Mouse (Mus musculus) embryonic facial prominence, embryonic 11.5 days (tissue): ENCODE results near the gene Aatk. TPM values are rescaled to one million over a fixed set of nuclear protein-coding genes. Genes with fewer than 3 reads are reported as not detected.
A peak's percentile ranks its signal among the peaks of the same experiment; 100 is the strongest.

Experiments used
- ATAC-seq: fragments of 200-750 bp; cut with Nextera tagmentation; replicated peaks from 2 replicates; pipeline ENCODE4 v1.8.0; 2017; ENCODE audit warnings: low read depth; ENCODE audit not compliant: insufficient number of reproducible peaks, low FRiP score, low TSS enrichment
- DNase-seq: peaks from one replicate; pipeline ENCODE4 v3.0.0-alpha.2; 2015; ENCODE audit warnings: low spot score
- H3K27ac ChIP-seq: fragments of 300-500 bp; sonication (generic); replicated peaks from 2 replicates; pipeline ENCODE4 v1.5.1; 2014; ENCODE audit warnings: mild to moderate bottlenecking, low read depth, low read length, control low read depth
- H3K27me3 ChIP-seq: fragments of 300-500 bp; sonication (generic); 2 replicates; pipeline ENCODE4 v1.6.1; 2014; ENCODE audit warnings: mild to moderate bottlenecking, low read length, moderate library complexity, mixed read lengths; ENCODE audit not compliant: control insufficient read depth, insufficient read depth
- H3K36me3 ChIP-seq: fragments of 300-500 bp; sonication (generic); replicated peaks from 2 replicates; pipeline ENCODE4 v1.6.1; 2014; ENCODE audit warnings: low read depth, mild to moderate bottlenecking, low read length, moderate library complexity, mixed read lengths; ENCODE audit not compliant: control insufficient read depth, insufficient read depth
- H3K4me1 ChIP-seq: fragments of 300-500 bp; sonication (generic); 2 replicates; pipeline ENCODE4 v1.6.1; 2014; ENCODE audit warnings: low read length, mixed read lengths; ENCODE audit not compliant: control insufficient read depth, insufficient read depth
- H3K4me2 ChIP-seq: fragments of 300-500 bp; sonication (generic); 2 replicates; pipeline ENCODE4 v1.6.1; 2014; ENCODE audit warnings: low read depth, mild to moderate bottlenecking, control low read depth, low read length, moderate library complexity
- H3K4me3 ChIP-seq: fragments of 300-500 bp; sonication (generic); 2 replicates; pipeline ENCODE4 v1.5.1; 2014; ENCODE audit warnings: low read depth, low read length, control low read depth
- H3K9ac ChIP-seq: fragments of 300-500 bp; sonication (generic); replicated peaks from 2 replicates; pipeline ENCODE4 v1.6.1; 2014; ENCODE audit warnings: mild to moderate bottlenecking, control low read depth, low read length
- H3K9me3 ChIP-seq: fragments of 300-500 bp; sonication (generic); replicated peaks from 2 replicates; pipeline ENCODE4 v1.6.1; 2016; ENCODE audit warnings: mild to moderate bottlenecking, low read length, inconsistent platforms, mixed read lengths; ENCODE audit not compliant: control insufficient read depth
- WGBS: fragments of 180-500 bp; shearing (Covaris S2); extraction: QIAGEN DNeasy Blood & Tissue Kit; methylation state at CpG from one replicate; pipeline ENCODE4 v1.1.7; 2014; 5-methylcytosine and 5-hydroxymethylcytosine counted together
- polyA plus RNA-seq: library from polyadenylated mRNA; unstranded; fragments of >200 nt; fragmentation: Nextera tagmentation; extraction: Ambion mirVana; gene quantifications from 2 replicates; pipeline ENCODE4 v1.2.1, GENCODE M21; 2014

Gene Aatk
- polyA plus RNA-seq, 1 experiment from 2014 or later = 1.2 TPM

DNA sequence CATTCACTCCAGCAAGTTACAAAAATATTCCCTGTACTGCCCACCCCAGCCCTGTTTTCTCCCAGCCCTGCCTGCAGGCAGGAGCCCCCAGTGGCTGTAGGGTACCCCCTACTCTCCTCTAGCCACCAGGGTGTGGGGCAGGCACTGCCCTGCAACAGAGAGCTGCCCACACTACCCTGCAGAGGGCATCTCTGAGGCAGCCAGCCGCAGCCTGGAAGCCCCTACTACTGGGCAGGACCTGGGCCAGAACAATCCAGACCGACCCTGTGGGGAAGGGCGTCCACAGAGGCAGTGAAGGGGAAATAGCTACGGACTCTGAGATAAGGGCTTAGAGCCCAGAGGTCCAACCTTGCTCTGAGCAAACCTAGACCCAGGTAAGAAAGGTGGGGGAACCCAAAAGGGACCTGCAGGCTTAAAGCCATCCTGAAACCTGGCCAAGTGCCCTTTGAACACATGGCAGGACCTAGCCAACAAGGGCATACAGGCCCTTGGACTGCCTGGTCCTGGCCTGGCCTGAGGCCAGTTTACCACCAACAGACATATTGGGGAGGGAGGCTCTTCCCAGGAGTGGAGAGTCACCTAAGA lies 39.4 kb downstream of the Aatk start:
- H3K27ac ChIP-seq = no peak overlapping the region
- H3K4me3 ChIP-seq = no peak overlapping the region
- H3K9ac ChIP-seq = no peak overlapping the region
- DNase-seq (no peak), ATAC-seq (no peak)
- 84% methylated on average over 4 of the region's 4 CpGs for WGBS
- H3K36me3 ChIP-seq = no peaks in the 10 kb centered on the region
- no peak overlapping the region for H3K4me2 ChIP-seq
- 0 out of 2 replicates have a peak, but pooled peaks cover 2% of the 10 kb centered on the region for H3K4me1 ChIP-seq
- peaks cover 5% of the 10 kb centered on the region; the same call in 1 of the 2 replicates for H3K27me3 ChIP-seq
- H3K9me3 ChIP-seq = no peaks in the 10 kb centered on the region

DNA sequence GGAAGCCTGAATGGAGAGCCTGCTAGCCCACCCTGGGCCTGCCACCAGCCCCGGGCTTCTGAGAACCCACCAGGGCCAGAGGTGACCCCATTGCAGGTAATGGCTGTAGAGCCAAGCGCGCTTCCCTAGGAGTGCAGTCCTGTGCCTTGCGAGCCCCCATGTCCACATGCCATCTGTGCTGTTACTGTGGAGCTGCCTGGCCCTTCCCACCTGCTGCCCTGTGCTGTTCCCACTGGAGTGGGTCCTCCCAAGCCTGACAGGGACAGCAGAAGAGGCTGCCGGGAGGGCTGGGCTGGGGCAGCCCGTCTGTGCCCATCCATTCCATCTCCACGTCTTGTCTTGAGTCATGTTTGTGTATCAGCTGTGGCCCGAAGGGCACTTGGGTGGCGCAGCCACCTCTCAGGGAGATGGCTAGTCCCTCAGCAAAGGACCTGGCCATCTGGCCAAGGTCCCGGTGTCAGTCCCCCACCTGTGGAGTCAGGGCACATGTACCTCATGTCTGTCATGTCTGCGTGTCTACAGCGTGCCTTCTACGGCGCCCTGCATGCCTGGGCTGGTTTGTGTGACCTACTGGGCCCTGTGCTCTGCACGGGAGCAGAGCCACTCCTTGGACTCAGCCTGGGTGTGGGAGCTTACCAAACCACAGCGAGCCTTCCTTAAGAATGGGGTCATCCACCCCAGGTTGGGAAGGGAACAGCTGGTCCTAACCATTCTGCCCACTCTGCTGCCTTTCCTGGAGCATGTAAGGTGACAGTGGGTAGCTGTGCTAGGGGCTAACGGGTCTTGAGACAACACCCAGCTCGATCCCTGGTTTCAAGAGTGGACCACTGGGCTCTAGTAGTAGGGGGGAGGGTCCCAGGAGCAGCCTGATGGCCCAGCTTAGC lies 41.3 kb downstream of the Aatk start:
- Histone ChIP-seq H3K27me3 (no peaks in the 10 kb centered on the region), H3K36me3 (no peaks in the 10 kb centered on the region), H3K9me3 (no peaks in the 10 kb centered on the region), H3K4me3 (no peak overlapping the region), H3K4me1 (no peaks in the 10 kb centered on the region), H3K9ac (no peak overlapping the region), H3K27ac (no peak overlapping the region), H3K4me2 (no peak overlapping the region)
- 88% methylated on average over 18 of the region's 18 CpGs for WGBS
- ATAC-seq = no peak
- DNase-seq = no peak

DNA sequence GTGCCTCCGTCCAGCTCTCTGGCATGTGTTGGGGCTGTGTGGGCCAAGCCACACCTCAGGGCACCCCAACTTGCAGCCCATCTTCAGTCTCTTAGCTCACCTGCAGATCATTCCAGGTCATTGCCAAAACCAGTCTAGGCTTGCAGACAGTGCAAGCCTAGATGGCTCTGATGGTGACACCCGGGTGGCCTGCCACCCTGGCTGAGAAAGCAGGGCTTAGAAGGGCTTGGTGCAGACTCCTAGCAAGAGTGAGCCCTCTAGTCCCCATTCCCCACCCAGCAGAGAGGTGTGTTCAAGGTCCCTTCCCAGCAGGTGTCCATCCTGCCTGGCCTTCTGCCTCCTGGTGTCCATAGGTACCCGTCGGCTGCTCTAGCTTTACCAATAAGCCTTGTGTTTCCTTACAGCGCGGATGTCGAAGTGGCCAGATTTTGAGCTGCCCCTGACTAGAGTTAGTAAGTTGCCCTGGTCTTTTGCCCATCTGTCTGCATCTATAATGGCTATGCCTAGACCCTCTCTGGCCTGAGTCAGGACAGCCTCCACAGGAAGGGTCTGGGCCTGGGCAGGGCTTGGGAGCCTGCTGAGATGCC lies 44.2 kb downstream of the Aatk start:
- H3K36me3 ChIP-seq = no peaks in the 10 kb centered on the region; the same call in 1 of the 2 replicates
- H3K27ac ChIP-seq = no peak overlapping the region
- no peaks in the 10 kb centered on the region for H3K4me1 ChIP-seq
- DNase-seq (no peak), ATAC-seq (no peak)
- H3K27me3 ChIP-seq = no peaks in the 10 kb centered on the region
- WGBS = 96% methylated on average over 7 of the region's 7 CpGs
- H3K4me3 ChIP-seq = no peak overlapping the region
- no peak overlapping the region for H3K4me2 ChIP-seq
- H3K9me3 ChIP-seq = no peaks in the 10 kb centered on the region
- H3K9ac ChIP-seq = no peak overlapping the region

DNA sequence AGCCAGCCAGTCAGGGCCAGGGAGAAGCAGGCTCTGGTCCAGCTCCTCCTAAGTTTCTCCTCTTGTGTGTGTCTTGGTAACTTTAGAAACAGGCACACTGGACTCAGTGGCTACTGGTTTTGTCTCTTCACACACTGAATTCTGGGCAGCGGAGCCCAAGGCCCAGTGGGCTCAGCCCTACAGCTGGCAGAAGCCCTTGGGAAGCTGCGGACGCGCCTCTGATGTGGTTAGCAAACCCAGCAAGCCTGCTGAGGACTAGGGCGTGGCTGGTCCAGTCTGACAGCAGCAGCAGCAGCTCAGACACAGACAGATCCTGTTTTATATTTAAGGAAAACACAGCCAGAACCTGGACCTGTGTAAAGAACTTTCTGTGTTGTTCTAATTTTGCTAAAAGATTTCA lies 44.9 kb downstream of the Aatk start:
- 76% methylated on average over 5 of the region's 5 CpGs for WGBS
- Histone ChIP-seq H3K9me3 (no peaks in the 10 kb centered on the region), H3K27ac (no peak overlapping the region), H3K4me3 (no peak overlapping the region), H3K9ac (0 out of 2 replicates have a peak overlapping the region, but pooled peaks have one; percentile 9), H3K4me2 (no peak overlapping the region), H3K27me3 (no peaks in the 10 kb centered on the region), H3K4me1 (no peaks in the 10 kb centered on the region), H3K36me3 (no peaks in the 10 kb centered on the region; the same call in 1 of the 2 replicates)
- DNase-seq = no peak
- no peak for ATAC-seq

DNA sequence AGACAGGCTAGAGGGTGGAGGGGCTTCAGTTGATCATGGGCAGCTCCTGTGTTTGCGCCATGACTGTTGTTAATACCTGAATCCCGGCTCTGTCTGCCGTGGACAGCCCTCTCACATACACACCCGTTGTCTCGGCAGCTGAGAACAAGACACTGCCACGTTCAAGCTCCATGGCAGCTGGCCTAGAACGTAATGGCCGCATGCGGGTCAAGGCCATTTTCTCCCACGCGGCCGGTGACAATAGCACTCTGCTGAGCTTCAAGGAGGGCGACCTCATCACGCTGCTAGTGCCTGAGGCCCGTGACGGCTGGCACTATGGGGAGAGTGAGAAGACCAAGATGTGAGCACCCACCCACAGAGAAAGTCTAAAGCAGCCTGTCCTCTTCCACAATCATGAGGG lies 49.6 kb downstream of the Aatk start:
- Histone ChIP-seq H3K4me1 (no peaks in the 10 kb centered on the region), H3K27me3 (no peaks in the 10 kb centered on the region), H3K36me3 (no peaks in the 10 kb centered on the region; the same call in 1 of the 2 replicates), H3K27ac (no peak overlapping the region), H3K9me3 (no peaks in the 10 kb centered on the region), H3K9ac (no peak overlapping the region), H3K4me2 (no peak overlapping the region), H3K4me3 (no peak overlapping the region)
- no peak for ATAC-seq
- WGBS = 91% methylated on average over 16 of the region's 16 CpGs
- no peak for DNase-seq

DNA sequence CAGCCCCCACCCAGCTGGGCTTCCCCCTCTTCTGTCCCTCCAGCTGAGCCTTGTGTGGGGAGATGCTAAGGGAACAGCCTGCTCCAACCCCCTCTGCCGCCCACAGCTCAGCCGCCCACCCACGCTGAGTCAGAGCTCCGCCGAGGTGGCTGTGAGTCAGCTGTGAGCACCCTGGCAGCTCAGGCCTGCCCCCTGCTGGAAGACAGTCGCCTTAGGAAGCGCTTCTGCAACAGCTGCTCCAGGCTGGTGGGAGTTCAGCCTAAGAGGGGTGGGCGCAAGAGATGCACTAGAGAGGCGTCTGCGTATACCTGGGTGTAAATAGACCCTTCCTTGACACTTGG lies 55.7 kb downstream of the Aatk start:
- H3K4me3 ChIP-seq = no peak overlapping the region
- DNase-seq (peak; percentile 89), ATAC-seq (peak; percentile 73)
- no peaks in the 10 kb centered on the region for H3K27me3 ChIP-seq
- no peaks in the 10 kb centered on the region; the same call in 1 of the 2 replicates for H3K36me3 ChIP-seq
- H3K4me2 ChIP-seq = no peak overlapping the region
- H3K9ac ChIP-seq = no peak overlapping the region
- H3K4me1 ChIP-seq = peaks cover 5% of the 10 kb centered on the region
- 16% methylated on average over 10 of the region's 10 CpGs for WGBS
- no peaks in the 10 kb centered on the region for H3K9me3 ChIP-seq
- H3K27ac ChIP-seq = no peak overlapping the region

DNA sequence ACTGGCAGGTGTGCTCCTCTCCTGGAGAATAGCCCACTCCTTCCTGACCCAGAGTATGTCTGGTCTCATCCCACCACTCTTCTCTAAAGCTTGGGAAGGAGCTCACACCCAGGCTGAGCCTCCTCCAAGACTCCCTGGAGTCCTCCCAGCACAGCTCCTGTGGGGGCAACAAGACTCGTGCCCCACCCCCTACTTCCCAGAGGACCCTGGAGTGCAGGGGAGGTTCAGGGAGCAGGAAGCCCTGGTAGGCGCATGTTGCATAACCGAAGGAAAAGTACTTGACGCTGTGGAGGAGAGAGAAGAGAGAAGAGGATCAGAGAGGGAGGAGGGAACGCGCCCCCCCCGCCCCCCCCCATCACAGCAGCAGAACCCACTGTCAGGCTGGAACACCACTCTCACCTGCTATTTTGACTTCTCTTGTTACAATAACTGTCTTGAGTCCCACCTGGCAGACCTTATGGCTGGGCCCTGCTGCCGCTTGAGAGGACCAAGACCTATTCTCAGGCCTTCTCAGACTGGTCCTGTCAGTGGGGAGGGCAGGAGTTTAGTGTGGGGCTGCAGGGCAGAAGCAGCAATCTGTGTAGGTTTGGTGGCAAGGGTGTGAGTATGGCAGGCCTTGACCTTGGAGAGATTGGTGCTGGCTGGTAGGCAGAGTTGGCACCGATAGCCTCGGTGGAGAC lies 56.2 kb downstream of the Aatk start:
- no peaks in the 10 kb centered on the region; the same call in 1 of the 2 replicates for H3K36me3 ChIP-seq

More for the DNA sequence above, 56.2 kb downstream of the Aatk start:
- H3K4me1 ChIP-seq = peaks cover 5% of the 10 kb centered on the region
- 0 out of 2 replicates have a peak, but pooled peaks have one; percentile 25 for ATAC-seq
- 58% methylated on average over 10 of the region's 10 CpGs for WGBS
- H3K9ac ChIP-seq = no peak overlapping the region
- no peaks in the 10 kb centered on the region for H3K27me3 ChIP-seq
- no peaks in the 10 kb centered on the region for H3K9me3 ChIP-seq
- no peak overlapping the region for H3K4me3 ChIP-seq
- H3K4me2 ChIP-seq = no peak overlapping the region
- no peak overlapping the region for H3K27ac ChIP-seq
- no peak for DNase-seq
